Mouse (Mus musculus) heart, postnatal 4 days (tissue): ENCODE measurements around the gene Rbak. TPM values are rescaled to one million over a fixed set of nuclear protein-coding genes. Genes with fewer than 3 reads are reported as not detected.
"Not testable (repeated sequence)": the region's sequence is repeated elsewhere in the genome, so short reads cannot be mapped to it uniquely, and the experiment has no call there.

Experiments used
- DNase-seq: peaks from one replicate; pipeline ENCODE4 v3.0.0; 2021
- microRNA-seq, 2 experiments: library from miRNA; unstranded; fragments of <30 nt; microRNA quantifications; one replicate each; pipeline ENCODE4 v1.2.0; 2021 to 2022
- total RNA-seq, 2 experiments: library from RNA; stranded (reverse); gene quantifications; 2 replicates each; pipeline ENCODE4 v1.2.3; 2021

The Rbak gene
- total RNA-seq, 2 experiments from 2014 or later, result 8.3 to 9.4 TPM

- not testable (repeated sequence) for DNase-seq
These were observed 46.2 kb downstream of the Rbak start for GRCm38 (mm10) chr5:143134216-143135010.

DNA sequence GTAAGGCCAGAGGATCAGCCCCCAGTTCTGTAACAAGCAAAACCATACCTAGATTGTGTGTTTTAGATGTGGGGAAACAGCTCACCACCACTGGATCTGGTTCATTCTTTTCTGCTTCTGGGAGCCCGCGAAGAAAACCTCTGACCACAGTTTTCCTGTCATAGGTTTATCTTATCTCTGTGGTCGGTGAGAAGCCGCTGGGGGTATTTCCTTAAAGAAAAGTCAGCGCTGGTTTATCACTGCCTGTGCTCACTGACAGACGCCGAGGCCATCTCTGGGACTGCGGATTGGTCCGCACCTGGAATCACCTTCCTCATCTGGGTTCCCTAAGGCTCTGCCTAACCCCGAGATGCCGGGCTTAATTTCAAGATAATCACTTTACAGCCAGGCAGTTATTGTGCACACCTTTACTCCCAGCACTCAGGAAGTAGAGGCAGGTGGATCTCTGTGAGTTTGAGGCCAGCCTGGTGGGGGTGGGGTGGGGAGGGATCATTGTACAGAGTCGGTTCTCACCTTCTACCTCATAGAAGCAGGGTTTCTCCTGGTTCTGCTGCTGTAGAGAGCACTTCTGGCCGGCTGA lies 47.5 kb downstream of the Rbak start:
- DNase-seq, result no peak

DNA sequence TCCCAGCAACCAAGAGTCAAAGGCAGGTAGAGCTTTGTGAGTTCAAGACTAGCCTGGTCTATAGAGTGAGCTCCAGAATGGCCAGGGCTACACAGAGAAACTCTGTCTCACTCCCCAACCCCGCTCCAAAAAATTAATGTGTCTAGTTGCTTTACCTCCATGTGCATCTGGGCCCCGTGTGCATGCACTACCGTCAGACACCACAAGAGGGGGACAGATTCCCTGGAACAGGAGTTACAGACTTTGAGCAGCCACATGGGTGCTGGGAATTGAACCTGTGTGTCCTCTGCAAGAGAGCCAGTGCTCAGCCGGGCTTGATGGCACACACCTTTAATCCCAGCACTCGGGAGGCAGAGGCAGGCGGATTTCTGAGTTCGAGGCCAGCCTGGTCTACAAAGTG lies 50.2 kb downstream of the Rbak start:
- DNase-seq, result no peak

DNA sequence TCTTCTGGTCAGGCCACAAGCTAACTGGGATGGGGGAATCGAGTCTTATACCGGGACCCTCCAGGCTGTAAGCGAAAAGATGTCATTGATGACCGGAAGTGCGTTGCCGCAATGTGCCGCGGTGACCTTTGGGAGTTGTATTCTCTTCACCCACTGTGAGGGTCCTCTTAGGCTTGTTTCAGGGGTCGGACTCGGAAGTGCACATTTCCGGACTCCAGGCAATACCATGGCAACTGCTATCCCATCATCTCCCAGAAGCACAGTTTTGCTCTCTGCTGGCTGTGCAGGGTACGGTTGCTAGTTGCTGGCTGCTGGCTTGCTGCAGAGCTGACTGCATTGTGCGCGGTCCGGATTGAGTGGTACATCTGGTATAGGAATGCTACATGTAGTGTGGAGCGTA lies 51.5 kb downstream of the Rbak start:
- DNase-seq, result no peak

GRCm38 (mm10) chr5:143127837-143128236 lies 52.7 kb downstream of the Rbak start:
- DNase-seq, result peak; percentile 15

- DNase-seq, result no peak
These were observed 53.7 kb downstream of the Rbak start for GRCm38 (mm10) chr5:143126908-143127307.

- no peak for DNase-seq
These were observed 54.5 kb downstream of the Rbak start for GRCm38 (mm10) chr5:143126089-143126488.

DNA sequence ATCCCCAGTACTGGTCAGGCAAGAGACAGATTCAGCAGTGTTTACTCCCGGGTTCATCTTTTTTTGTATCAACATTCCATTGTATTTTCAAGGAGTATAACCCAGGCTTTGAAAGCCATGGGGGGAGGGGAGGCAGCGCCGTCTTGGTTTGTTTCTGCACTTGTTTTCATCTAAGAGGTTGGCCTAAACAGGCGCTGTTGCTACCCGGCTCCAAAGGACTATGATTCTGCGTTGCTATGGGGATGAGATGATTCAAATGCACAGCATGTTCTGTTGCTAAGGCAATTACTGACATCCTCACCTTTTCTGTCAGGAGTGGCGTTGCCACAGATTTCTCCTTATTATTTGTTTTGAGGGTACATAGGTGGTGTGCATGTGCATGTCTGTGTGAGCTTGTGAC lies 55.0 kb downstream of the Rbak start:
- DNase-seq, result no peak

DNA sequence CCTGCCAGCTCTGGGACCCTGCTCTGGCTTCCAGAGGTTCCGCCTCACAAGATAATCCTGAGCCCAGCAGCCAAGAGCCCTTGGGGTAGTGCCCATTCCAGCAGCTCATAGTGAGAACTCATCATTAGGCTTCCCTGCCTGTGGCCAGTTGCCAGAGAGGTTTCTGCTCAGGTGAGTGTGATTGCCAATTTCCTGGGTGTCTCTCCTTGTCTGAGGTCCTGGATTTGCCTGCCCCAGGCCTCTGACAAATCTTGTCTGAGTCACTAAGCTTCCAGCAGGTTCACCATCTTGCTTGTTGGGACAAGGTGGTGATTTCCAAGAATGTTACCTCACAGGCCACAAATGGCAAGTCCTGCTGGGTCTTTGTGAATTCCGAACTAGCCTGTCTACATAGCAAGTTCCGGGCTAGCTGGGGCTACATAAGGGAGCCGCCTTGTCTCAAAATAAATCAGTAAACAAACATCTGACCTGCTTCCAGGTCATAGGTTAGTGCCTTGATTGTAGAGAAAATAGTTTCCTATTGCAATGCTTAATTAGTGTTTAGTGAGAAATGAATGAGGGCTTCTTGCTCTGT lies 55.7 kb downstream of the Rbak start:
- no peak for DNase-seq

DNA sequence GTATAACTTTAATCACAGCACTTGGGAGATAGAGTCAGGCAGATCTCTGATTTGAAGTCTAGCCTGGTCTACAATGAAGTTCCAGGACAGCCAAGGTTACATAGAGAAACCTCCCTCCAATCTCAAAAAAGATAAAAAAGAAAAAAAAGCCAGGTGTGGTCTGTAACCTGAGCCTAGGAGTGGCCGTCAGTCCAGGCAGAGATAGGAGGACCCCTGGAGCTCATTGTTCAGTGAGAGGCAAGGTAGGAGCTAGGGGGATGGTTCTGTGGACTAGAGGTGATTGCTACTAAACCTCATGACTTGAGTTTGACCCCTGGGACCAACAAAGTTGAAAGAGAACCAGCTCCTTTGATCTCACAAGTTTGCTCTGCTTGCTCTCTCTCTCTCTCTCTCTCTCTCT lies 57.9 kb downstream of the Rbak start:
- DNase-seq, result no peak

Small RNA genes within 50 kb of the gene (microRNA-seq; reads per million reads assigned to microRNA genes)
- gene Gm44405, result 0 reads per million in 2 experiments

Other genes starting within 250 kb of the Rbak start
- gene Fscn1, start 220.4 kb downstream of the Rbak start, total RNA-seq, result 100 to 1,000 TPM; 145 to 173 TPM
- gene Rnf216, start 67.8 kb downstream of the Rbak start, total RNA-seq, result 10 to 100 TPM; 28.9 to 32.2 TPM
- not detected for gene Olfr718-ps1, start 33.2 kb downstream of the Rbak start, total RNA-seq
- gene Spdye4b, start 242 bp upstream of the Rbak start, total RNA-seq, result not detected
- gene Spdye4a, start 46.1 kb upstream of the Rbak start, total RNA-seq, result not detected
- gene Zfp12, start 54.4 kb upstream of the Rbak start, total RNA-seq, result 10 to 100 TPM; 10.4 to 10.8 TPM
- gene Zfp316, start 89.2 kb upstream of the Rbak start, total RNA-seq, result 1 to 10 TPM; 5.1 to 6.2 TPM
- gene Zfp853, start 112.8 kb upstream of the Rbak start, total RNA-seq, result under 1 TPM; 0.31 to 0.47 TPM
- gene E130309D02Rik, start 134.6 kb upstream of the Rbak start, total RNA-seq, result 10 to 100 TPM; 21.8 to 22.6 TPM
- 10 to 100 TPM; 35.6 to 37.3 TPM for gene Zdhhc4, start 148.5 kb upstream of the Rbak start, total RNA-seq
- gene Grid2ip, start 176.6 kb upstream of the Rbak start, total RNA-seq, result under 1 TPM in 1 of 2 experiments, not detected in 1; 0.07 TPM
- gene Kdelr2, start 223.1 kb upstream of the Rbak start, total RNA-seq, result 100 to 1,000 TPM; 118 to 122 TPM